Mouse (Mus musculus): ENCODE measurements around the gene Drd5. TPM values are rescaled to one million over a fixed set of nuclear protein-coding genes. Genes with fewer than 3 reads are reported as not detected.

Drd5 gene
- polyA plus RNA-seq, 1 experiment: not detected

DNA sequence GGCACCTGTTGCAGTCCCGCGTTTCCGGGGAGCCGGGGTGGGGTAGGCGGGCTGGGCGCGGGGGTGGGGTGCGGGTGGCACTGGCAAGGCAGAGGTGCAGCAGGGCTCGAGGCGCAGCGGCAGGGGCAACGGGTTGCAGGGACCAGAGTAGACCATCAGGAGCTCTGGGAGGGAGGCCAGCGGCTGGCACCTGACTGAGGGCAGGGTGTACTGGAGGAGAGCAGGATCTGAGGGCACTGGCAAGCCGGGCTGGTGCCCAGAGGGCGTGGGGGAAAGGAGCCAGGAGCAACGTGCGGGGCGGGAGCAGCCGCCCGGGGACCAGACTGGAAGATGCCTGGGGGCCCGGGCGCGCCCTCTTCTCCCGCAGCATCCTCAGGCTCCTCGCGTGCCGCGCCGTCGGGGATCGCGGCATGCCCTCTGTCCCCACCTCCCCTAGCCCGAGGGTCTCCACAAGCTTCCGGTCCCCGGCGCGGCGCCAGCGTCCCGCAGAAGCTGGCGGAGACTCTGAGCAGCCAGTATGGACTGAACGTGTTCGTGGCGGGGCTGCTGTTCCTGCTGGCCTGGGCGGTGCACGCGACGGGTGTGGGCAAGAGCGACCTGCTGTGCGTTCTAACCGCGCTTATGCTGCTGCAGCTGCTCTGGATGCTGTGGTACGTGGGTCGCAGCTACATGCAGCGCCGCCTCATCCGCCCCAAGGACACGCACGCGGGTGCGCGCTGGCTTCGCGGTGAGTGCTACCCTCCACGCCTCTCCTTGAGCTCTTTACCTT, 41.9 kb upstream of the Drd5 start:
- no peaks in the 10 kb centered on the region for H3K36me3 ChIP-seq (ENCODE audit: control insufficient read depth, insufficient read depth, low read length, poor library complexity, severe bottlenecking)
- TF ChIP-seq POLR2A (IDR thresholded peaks at IDR 0.05; ENCODE audit: insufficient read depth, low read length): no peak
- TF ChIP-seq CTCF (IDR thresholded peaks at IDR 0.05; ENCODE audit: low read depth, low read length): no peak
- TF ChIP-seq EP300 (IDR thresholded peaks at IDR 0.05; ENCODE audit: insufficient read depth, low read depth, low read length): no peak
- peaks cover 8% of the 10 kb centered on the region for H3K27me3 ChIP-seq (ENCODE audit: control insufficient read depth, insufficient read depth, low read length, poor library complexity, severe bottlenecking)
- peak overlapping the region; percentile 49 for H3K4me3 ChIP-seq (ENCODE audit: low read depth, low read length)
- H3K9ac ChIP-seq (ENCODE audit: low read depth, poor library complexity, severe bottlenecking): no peak overlapping the region
- H3K4me1 ChIP-seq (ENCODE audit: control insufficient read depth, insufficient read depth, low read length): no peaks in the 10 kb centered on the region
- no peak overlapping the region for H3K27ac ChIP-seq (ENCODE audit: insufficient read depth, low read length)
- no peaks in the 10 kb centered on the region for H3K9me3 ChIP-seq (replicated peaks; ENCODE audit: control insufficient read depth, insufficient read depth, low read length, poor library complexity, severe bottlenecking)

DNA sequence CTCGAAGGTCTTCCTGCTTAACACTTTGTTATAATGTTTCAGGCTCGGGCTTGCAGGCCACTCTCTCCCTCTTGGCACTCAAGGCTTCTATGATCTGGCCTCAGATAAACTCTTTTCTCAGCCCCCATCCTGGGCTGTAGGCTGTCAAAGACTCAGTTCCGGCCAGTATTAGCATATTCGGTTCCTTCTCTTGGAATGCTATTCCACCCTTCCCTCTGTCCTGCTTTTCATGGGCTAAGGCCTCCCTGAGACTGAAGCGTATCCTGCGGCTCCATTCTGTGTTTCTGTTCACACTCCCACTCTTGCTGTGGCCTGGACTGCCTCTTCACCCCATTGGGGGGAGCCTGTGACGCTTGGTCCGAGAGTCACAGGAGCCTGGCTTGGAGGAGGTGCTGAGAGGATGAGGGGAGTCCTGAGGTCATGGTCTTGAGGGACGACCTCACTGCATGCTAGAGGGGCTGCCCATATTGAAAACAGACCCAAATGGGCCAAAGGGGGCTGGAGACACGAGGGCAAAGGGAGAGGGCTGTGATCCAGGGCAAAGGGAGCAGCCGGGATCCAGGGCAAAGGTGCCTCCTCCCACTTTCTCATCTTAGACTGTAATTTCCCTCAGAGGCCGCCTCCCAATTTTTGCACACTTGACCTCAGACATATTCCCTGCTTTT, 41.1 kb upstream of the Drd5 start:
- Histone ChIP-seq H3K27me3 (ENCODE audit: control insufficient read depth, insufficient read depth, low read length, poor library complexity, severe bottlenecking) (peaks cover 8% of the 10 kb centered on the region), H3K36me3 (ENCODE audit: control insufficient read depth, insufficient read depth, low read length, poor library complexity, severe bottlenecking) (no peaks in the 10 kb centered on the region), H3K4me1 (ENCODE audit: control insufficient read depth, insufficient read depth, low read length) (no peaks in the 10 kb centered on the region), H3K4me3 (ENCODE audit: low read depth, low read length) (peak overlapping the region; percentile 49), H3K9me3 (replicated peaks; ENCODE audit: control insufficient read depth, insufficient read depth, low read length, poor library complexity, severe bottlenecking) (no peaks in the 10 kb centered on the region), H3K27ac (ENCODE audit: insufficient read depth, low read length) (no peak overlapping the region), H3K9ac (ENCODE audit: low read depth, poor library complexity, severe bottlenecking) (no peak overlapping the region)
- no peak for TF ChIP-seq CTCF (IDR thresholded peaks at IDR 0.05; ENCODE audit: low read depth, low read length)
- TF ChIP-seq POLR2A (IDR thresholded peaks at IDR 0.05; ENCODE audit: insufficient read depth, low read length): no peak
- TF ChIP-seq EP300 (IDR thresholded peaks at IDR 0.05; ENCODE audit: insufficient read depth, low read depth, low read length): no peak

DNA sequence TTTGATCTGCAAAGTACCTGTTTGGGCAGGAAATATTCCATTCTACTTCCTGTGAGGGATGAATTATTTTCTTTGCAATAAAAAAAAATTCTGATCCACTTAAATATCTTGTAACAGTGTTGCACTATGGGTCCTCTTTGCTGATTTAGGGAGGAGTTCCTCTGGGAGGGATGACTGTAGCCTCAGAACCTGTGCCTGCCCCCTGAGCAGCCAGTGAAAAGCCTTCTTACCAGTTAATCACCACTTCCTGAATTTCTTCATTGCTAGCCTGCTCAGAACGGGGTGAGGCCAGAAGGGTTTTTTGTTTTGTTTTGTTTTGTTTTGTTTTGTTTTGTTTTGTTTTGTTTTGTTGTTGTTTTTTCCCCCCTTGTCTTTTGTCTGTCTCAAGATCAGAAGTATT, 39.1 kb upstream of the Drd5 start:
- peaks cover 8% of the 10 kb centered on the region for H3K27me3 ChIP-seq (ENCODE audit: control insufficient read depth, insufficient read depth, low read length, poor library complexity, severe bottlenecking)
- no peaks in the 10 kb centered on the region for H3K4me1 ChIP-seq (ENCODE audit: control insufficient read depth, insufficient read depth, low read length)
- H3K4me3 ChIP-seq (ENCODE audit: low read depth, low read length): no peak overlapping the region
- H3K27ac ChIP-seq (ENCODE audit: insufficient read depth, low read length): no peak overlapping the region
- no peak for TF ChIP-seq POLR2A (IDR thresholded peaks at IDR 0.05; ENCODE audit: insufficient read depth, low read length)
- no peak for TF ChIP-seq CTCF (IDR thresholded peaks at IDR 0.05; ENCODE audit: low read depth, low read length)
- TF ChIP-seq EP300 (IDR thresholded peaks at IDR 0.05; ENCODE audit: insufficient read depth, low read depth, low read length): no peak
- H3K36me3 ChIP-seq (ENCODE audit: control insufficient read depth, insufficient read depth, low read length, poor library complexity, severe bottlenecking): no peaks in the 10 kb centered on the region
- no peak overlapping the region for H3K9ac ChIP-seq (ENCODE audit: low read depth, poor library complexity, severe bottlenecking)
- no peaks in the 10 kb centered on the region for H3K9me3 ChIP-seq (replicated peaks; ENCODE audit: control insufficient read depth, insufficient read depth, low read length, poor library complexity, severe bottlenecking)

DNA sequence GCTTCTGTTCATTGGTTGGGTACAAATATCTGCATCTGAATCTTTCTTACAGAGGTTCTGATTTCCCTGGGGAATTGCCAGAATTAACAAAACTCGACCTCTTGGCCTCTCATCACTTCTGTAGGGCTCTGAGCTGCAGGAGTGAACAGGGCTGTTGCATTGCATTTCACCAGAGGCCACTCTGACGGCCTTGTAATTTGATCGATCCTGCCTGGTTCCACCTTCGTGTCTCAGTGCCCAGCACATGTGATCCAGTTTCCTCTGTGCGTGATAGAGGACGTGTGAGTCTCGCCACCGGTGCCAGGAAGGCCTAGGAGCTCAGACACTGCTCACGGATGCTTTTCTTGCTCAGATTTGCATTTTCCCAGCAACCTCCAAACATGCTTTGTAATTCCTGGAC, 33.4 kb upstream of the Drd5 start:
- no peaks in the 10 kb centered on the region for H3K27me3 ChIP-seq (ENCODE audit: control insufficient read depth, insufficient read depth, low read length, poor library complexity, severe bottlenecking)
- no peaks in the 10 kb centered on the region for H3K4me1 ChIP-seq (ENCODE audit: control insufficient read depth, insufficient read depth, low read length)
- no peak overlapping the region for H3K4me3 ChIP-seq (ENCODE audit: low read depth, low read length)
- H3K36me3 ChIP-seq (ENCODE audit: control insufficient read depth, insufficient read depth, low read length, poor library complexity, severe bottlenecking): no peaks in the 10 kb centered on the region
- H3K27ac ChIP-seq (ENCODE audit: insufficient read depth, low read length): no peak overlapping the region
- H3K9me3 ChIP-seq (replicated peaks; ENCODE audit: control insufficient read depth, insufficient read depth, low read length, poor library complexity, severe bottlenecking): no peaks in the 10 kb centered on the region
- no peak overlapping the region for H3K9ac ChIP-seq (ENCODE audit: low read depth, poor library complexity, severe bottlenecking)
- TF ChIP-seq POLR2A (IDR thresholded peaks at IDR 0.05; ENCODE audit: insufficient read depth, low read length): no peak

DNA sequence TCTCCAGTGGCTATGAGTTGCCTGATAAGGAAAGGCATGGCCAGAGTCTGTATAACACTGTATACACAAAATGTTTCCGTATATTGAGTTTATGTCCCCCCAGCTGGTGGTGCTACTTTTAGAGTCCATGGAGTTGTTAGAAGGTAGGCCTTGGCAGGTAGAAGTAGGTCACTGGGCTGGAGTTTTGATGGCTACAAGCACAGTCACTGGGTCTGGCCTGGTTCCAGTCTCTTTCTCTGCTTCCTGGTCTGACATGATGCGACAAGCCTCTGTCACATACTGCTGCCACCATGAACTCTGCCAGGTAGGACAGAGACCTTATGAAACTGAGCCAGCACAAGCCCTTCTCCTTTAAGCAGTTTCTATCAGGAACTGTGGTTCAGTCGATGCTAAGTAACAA, 30.7 kb upstream of the Drd5 start:
- Histone ChIP-seq H3K36me3 (ENCODE audit: control insufficient read depth, insufficient read depth, low read length, poor library complexity, severe bottlenecking) (no peaks in the 10 kb centered on the region), H3K4me3 (ENCODE audit: low read depth, low read length) (no peak overlapping the region), H3K27me3 (ENCODE audit: control insufficient read depth, insufficient read depth, low read length, poor library complexity, severe bottlenecking) (no peaks in the 10 kb centered on the region), H3K9ac (ENCODE audit: low read depth, poor library complexity, severe bottlenecking) (no peak overlapping the region), H3K27ac (ENCODE audit: insufficient read depth, low read length) (no peak overlapping the region), H3K4me1 (ENCODE audit: control insufficient read depth, insufficient read depth, low read length) (no peaks in the 10 kb centered on the region), H3K9me3 (replicated peaks; ENCODE audit: control insufficient read depth, insufficient read depth, low read length, poor library complexity, severe bottlenecking) (no peaks in the 10 kb centered on the region)
- TF ChIP-seq POLR2A (IDR thresholded peaks at IDR 0.05; ENCODE audit: insufficient read depth, low read length) (no peak), EP300 (IDR thresholded peaks at IDR 0.05; ENCODE audit: insufficient read depth, low read depth, low read length) (no peak), CTCF (IDR thresholded peaks at IDR 0.05; ENCODE audit: low read depth, low read length) (no peak)

DNA sequence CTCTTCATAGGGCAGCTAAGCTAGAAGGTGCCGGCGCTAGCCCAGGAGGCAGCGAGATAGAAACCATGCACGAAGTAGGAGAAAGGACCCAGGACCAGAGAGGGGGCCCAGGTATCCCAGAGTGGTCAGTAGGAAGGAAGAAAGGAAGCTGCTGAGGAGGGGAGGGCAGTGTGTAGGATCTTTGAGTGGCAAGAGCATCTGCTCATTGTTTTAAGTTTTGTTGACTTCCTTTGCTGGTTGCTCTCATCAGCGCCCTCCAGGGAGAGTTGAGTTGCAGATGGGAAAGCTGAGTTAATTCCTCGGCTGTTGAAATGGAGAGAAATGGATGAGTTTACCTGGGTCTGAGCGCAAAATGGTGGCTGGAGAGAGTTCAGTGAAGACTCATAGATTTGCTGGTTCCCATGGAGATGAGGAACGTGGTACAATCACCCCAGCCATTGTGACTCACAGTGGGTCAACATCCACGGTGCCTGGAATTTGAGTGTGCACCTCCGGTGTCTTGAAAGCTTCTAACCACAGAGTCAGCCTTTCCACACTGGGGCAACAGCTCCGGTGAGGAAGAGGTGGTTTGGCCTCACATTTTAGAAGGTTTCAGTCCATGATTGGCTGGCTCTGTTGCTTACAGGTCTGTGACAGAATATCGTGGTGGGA, 17.3 kb upstream of the Drd5 start:
- Histone ChIP-seq H3K36me3 (ENCODE audit: control insufficient read depth, insufficient read depth, low read length, poor library complexity, severe bottlenecking) (no peaks in the 10 kb centered on the region), H3K9ac (ENCODE audit: low read depth, poor library complexity, severe bottlenecking) (no peak overlapping the region), H3K27me3 (ENCODE audit: control insufficient read depth, insufficient read depth, low read length, poor library complexity, severe bottlenecking) (no peaks in the 10 kb centered on the region), H3K27ac (ENCODE audit: insufficient read depth, low read length) (no peak overlapping the region), H3K4me3 (ENCODE audit: low read depth, low read length) (no peak overlapping the region), H3K4me1 (ENCODE audit: control insufficient read depth, insufficient read depth, low read length) (no peaks in the 10 kb centered on the region), H3K9me3 (replicated peaks; ENCODE audit: control insufficient read depth, insufficient read depth, low read length, poor library complexity, severe bottlenecking) (no peaks in the 10 kb centered on the region)
- no peak for TF ChIP-seq POLR2A (IDR thresholded peaks at IDR 0.05; ENCODE audit: insufficient read depth, low read length)
- TF ChIP-seq CTCF (IDR thresholded peaks at IDR 0.05; ENCODE audit: low read depth, low read length): no peak
- no peak for TF ChIP-seq EP300 (IDR thresholded peaks at IDR 0.05; ENCODE audit: insufficient read depth, low read depth, low read length)

Data from ES-Bruce4 (cell line).